ENCODE assay signal across 7 mouse cellular contexts in the genomic region with DNA sequence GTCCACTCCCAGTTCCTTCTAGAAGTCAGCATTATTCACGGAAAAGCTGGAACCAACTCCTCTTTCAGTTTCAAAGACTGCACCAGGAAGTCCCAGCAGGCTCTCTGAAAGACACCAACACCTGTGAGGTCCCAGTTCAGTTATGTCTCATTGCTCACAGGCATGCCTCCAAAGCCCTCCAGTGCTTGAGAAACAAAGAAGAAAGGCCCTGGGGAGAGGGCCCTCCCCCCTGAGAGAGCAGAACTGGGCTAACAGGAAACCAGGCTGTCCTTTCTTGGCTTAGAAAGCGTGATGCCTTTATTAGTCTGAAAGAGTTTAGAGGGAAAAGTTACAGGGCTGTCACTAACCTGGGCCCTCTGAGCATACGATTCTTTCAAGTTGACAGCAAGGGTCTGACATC. TPM values are rescaled to one million over a fixed set of nuclear protein-coding genes. Genes with fewer than 3 reads are reported as not detected.
DNase-seq lines count a peak whose midpoint lies in the region; ATAC-seq and TF ChIP-seq lines count a peak whose summit lies in the region.

No protein-coding gene starts in this region.

- ATAC-seq in midbrain, postnatal 0 days (ENCODE audit: low FRiP score), result no peak
- no peak for ATAC-seq in midbrain, embryonic 11.5 days (ENCODE audit: low FRiP score)
- ATAC-seq in heart, postnatal 0 days (ENCODE audit: insufficient read depth, low read depth), result no peak
- no peak for ATAC-seq in liver, embryonic 15.5 days (ENCODE audit: insufficient read depth)

- H3K27me3 ChIP-seq in midbrain, postnatal 0 days (ENCODE audit: insufficient read depth, low read length), result no peaks in the 10 kb centered on the region
- no peaks in the 10 kb centered on the region for H3K27me3 ChIP-seq in midbrain, embryonic 11.5 days (ENCODE audit: control insufficient read depth, insufficient read depth, low read length)
- no peaks in the 10 kb centered on the region for H3K27me3 ChIP-seq in heart, postnatal 0 days (ENCODE audit: control insufficient read depth, insufficient read depth, low read length)
- no peaks in the 10 kb centered on the region for H3K27me3 ChIP-seq in liver, embryonic 15.5 days

- no peak overlapping the region for H3K4me2 ChIP-seq in midbrain, postnatal 0 days (ENCODE audit: low read depth, low read length, poor library complexity, severe bottlenecking)
- no peak overlapping the region for H3K4me2 ChIP-seq in midbrain, embryonic 11.5 days
- no peak overlapping the region for H3K4me2 ChIP-seq in heart, postnatal 0 days (ENCODE audit: low read depth, low read length)
- no peak overlapping the region for H3K4me2 ChIP-seq in liver, embryonic 15.5 days

- DNase-seq in midbrain, postnatal 0 days (ENCODE audit: low spot score), result peak; percentile 13
- no peak for DNase-seq in midbrain, embryonic 11.5 days (ENCODE audit: low spot score, missing footprints)
- DNase-seq in heart, postnatal 0 days (ENCODE audit: low spot score), result no peak
- peak; percentile 72 to 87 for DNase-seq in thymus, adult 18-20 months
- no peak for DNase-seq in right cerebral cortex, adult 18-20 months
- no peak for DNase-seq in adrenal gland, postnatal 25 days

- no peak overlapping the region for H3K4me3 ChIP-seq in midbrain, postnatal 0 days (ENCODE audit: low read depth, low read length)
- no peak overlapping the region for H3K4me3 ChIP-seq in midbrain, embryonic 11.5 days (ENCODE audit: low read depth, low read length)
- H3K4me3 ChIP-seq in heart, postnatal 0 days (ENCODE audit: low read depth, low read length), result no peak overlapping the region
- H3K4me3 ChIP-seq in liver, embryonic 15.5 days (replicated peaks), result no peak overlapping the region

- H3K27ac ChIP-seq in midbrain, postnatal 0 days (ENCODE audit: low read depth, low read length), result no peak overlapping the region
- no peak overlapping the region for H3K27ac ChIP-seq in midbrain, embryonic 11.5 days (ENCODE audit: low read depth, low read length)
- H3K27ac ChIP-seq in heart, postnatal 0 days (ENCODE audit: low read depth), result peak overlapping the region; percentile 72; the same call in 1 of the 2 replicates
- H3K27ac ChIP-seq in liver, embryonic 15.5 days (replicated peaks), result peak overlapping the region; percentile 39; the same call in 1 of the 2 replicates

- H3K9ac ChIP-seq in midbrain, postnatal 0 days (replicated peaks; ENCODE audit: low read length, poor library complexity, severe bottlenecking), result no peak overlapping the region
- H3K9ac ChIP-seq in midbrain, embryonic 11.5 days (ENCODE audit: low read length), result no peak overlapping the region
- no peak overlapping the region for H3K9ac ChIP-seq in heart, postnatal 0 days (replicated peaks; ENCODE audit: low read depth, low read length)
- H3K9ac ChIP-seq in liver, embryonic 15.5 days, result no peak overlapping the region

- no peaks in the 10 kb centered on the region for H3K36me3 ChIP-seq in midbrain, postnatal 0 days (ENCODE audit: insufficient read depth, low read length)
- no peaks in the 10 kb centered on the region for H3K36me3 ChIP-seq in midbrain, embryonic 11.5 days (ENCODE audit: control insufficient read depth, insufficient read depth, low read length)
- no peaks in the 10 kb centered on the region for H3K36me3 ChIP-seq in heart, postnatal 0 days (replicated peaks; ENCODE audit: control insufficient read depth, insufficient read depth, low read length)
- no peaks in the 10 kb centered on the region for H3K36me3 ChIP-seq in liver, embryonic 15.5 days (replicated peaks)

- 32% methylated on average over 3 of the region's 3 CpGs for WGBS in midbrain, postnatal 0 days
- WGBS in midbrain, embryonic 11.5 days, result 57% methylated on average over 3 of the region's 3 CpGs
- WGBS in heart, postnatal 0 days, result 53% methylated on average over 3 of the region's 3 CpGs
- 62% methylated on average over 3 of the region's 3 CpGs for WGBS in liver, embryonic 15.5 days (ENCODE audit: insufficient replicate concordance)

- 0 out of 2 replicates have a peak, but pooled peaks cover 2% of the 10 kb centered on the region for H3K4me1 ChIP-seq in midbrain, postnatal 0 days (ENCODE audit: insufficient read depth, low read length)
- no peaks in the 10 kb centered on the region for H3K4me1 ChIP-seq in midbrain, embryonic 11.5 days (ENCODE audit: control insufficient read depth, insufficient read depth, low read length)
- no peaks in the 10 kb centered on the region for H3K4me1 ChIP-seq in heart, postnatal 0 days (ENCODE audit: control insufficient read depth, insufficient read depth)
- peaks cover 36% of the 10 kb centered on the region for H3K4me1 ChIP-seq in liver, embryonic 15.5 days (replicated peaks)

- no peak for TF ChIP-seq EP300 in heart, postnatal 0 days (IDR thresholded peaks at IDR 0.05; ENCODE audit: low read depth)

- TF ChIP-seq CTCF in midbrain, postnatal 0 days (IDR thresholded peaks at IDR 0.05), result no peak
- TF ChIP-seq CTCF in heart, postnatal 0 days (IDR thresholded peaks at IDR 0.05; ENCODE audit: low read depth), result no peak

- H3K9me3 ChIP-seq in midbrain, postnatal 0 days (ENCODE audit: low read length), result no peaks in the 10 kb centered on the region
- H3K9me3 ChIP-seq in midbrain, embryonic 11.5 days (ENCODE audit: control insufficient read depth, low read length), result no peaks in the 10 kb centered on the region
- H3K9me3 ChIP-seq in heart, postnatal 0 days (replicated peaks; ENCODE audit: control insufficient read depth, low read length), result no peaks in the 10 kb centered on the region
- no peaks in the 10 kb centered on the region for H3K9me3 ChIP-seq in liver, embryonic 15.5 days (replicated peaks)

RNA-seq across cellular contexts. Expression of a gene that starts 22.5 kb away (rescaled TPM):
- total RNA-seq in midbrain, postnatal 0 days (2014; rRNA removed), result 115 and 119 TPM in 2 replicates
- polyA plus RNA-seq in midbrain, postnatal 0 days (2015; fragmentation: Nextera tagmentation; extraction: Ambion mirVana), result 101 and 104 TPM in 2 replicates
- 150 and 154 TPM in 2 replicates for polyA plus RNA-seq in midbrain, embryonic 11.5 days (2014; fragmentation: Nextera tagmentation; extraction: Ambion mirVana)
- total RNA-seq in heart, postnatal 0 days (2014; rRNA removed; ENCODE audit: low replicate concordance), result 35.4 and 38.1 TPM in 2 replicates
- polyA plus RNA-seq in heart, postnatal 0 days (2015; fragmentation: Nextera tagmentation; extraction: Ambion mirVana), result 23.3 and 28.1 TPM in 2 replicates
- 53.5 and 59.8 TPM in 2 replicates for polyA plus RNA-seq in liver, embryonic 15.5 days (2015; fragmentation: Nextera tagmentation; extraction: Ambion mirVana)
- 61.7 and 111 TPM in 2 replicates for total RNA-seq in adrenal gland, postnatal 25 days (2021)

RNA-seq across cellular contexts. Expression of a gene that starts 25.9 kb away (rescaled TPM):
- 29.2 and 40.4 TPM in 2 replicates for total RNA-seq in midbrain, postnatal 0 days (2014; rRNA removed)
- 48.8 and 54.1 TPM in 2 replicates for polyA plus RNA-seq in midbrain, postnatal 0 days (2015; fragmentation: Nextera tagmentation; extraction: Ambion mirVana)
- 79.2 and 85.3 TPM in 2 replicates for polyA plus RNA-seq in midbrain, embryonic 11.5 days (2014; fragmentation: Nextera tagmentation; extraction: Ambion mirVana)
- total RNA-seq in heart, postnatal 0 days (2014; rRNA removed; ENCODE audit: low replicate concordance), result 15.0 and 16.2 TPM in 2 replicates
- 45.0 and 46.1 TPM in 2 replicates for polyA plus RNA-seq in heart, postnatal 0 days (2015; fragmentation: Nextera tagmentation; extraction: Ambion mirVana)
- 42.5 and 42.9 TPM in 2 replicates for polyA plus RNA-seq in liver, embryonic 15.5 days (2015; fragmentation: Nextera tagmentation; extraction: Ambion mirVana)
- 48.2 and 49.6 TPM in 2 replicates for total RNA-seq in adrenal gland, postnatal 25 days (2021)

Comparison
In these comparisons a context has a peak if more than half of its experiments do, and no peak if none do; other contexts are left out.
1. DNase-seq: peak in midbrain, postnatal 0 days (single experiment) and thymus, adult 18-20 months (2 of 2); none in midbrain, embryonic 11.5 days (single experiment), heart, postnatal 0 days (single experiment), right cerebral cortex, adult 18-20 months (single experiment) and adrenal gland, postnatal 25 days (single experiment).
2. H3K27ac ChIP-seq: peak in heart, postnatal 0 days (single experiment) and liver, embryonic 15.5 days (single experiment); none in midbrain, postnatal 0 days (single experiment) and midbrain, embryonic 11.5 days (single experiment).